Mouse (Mus musculus) megakaryocyte, embryonic 14.5 days (primary cell): ENCODE results near the gene Papss2.

Experiments used
- FLI1 ChIP-seq: IDR thresholded peaks from 2 replicates; pipeline ENCODE4 v1.6.1; 2012; ENCODE audit warnings: low read length, inconsistent platforms, mixed read lengths
- GATA1 ChIP-seq: IDR thresholded peaks from 3 replicates; pipeline ENCODE4 v1.6.1; 2012; ENCODE audit warnings: mixed read lengths, low read length, inconsistent platforms, borderline replicate concordance

GRCm38 (mm10) chr19:32611386-32612092, 15.9 kb downstream of the Papss2 start:
- TF ChIP-seq GATA1 (no peak), FLI1 (no peak)
